Mouse (Mus musculus): ENCODE measurements around the gene Camta1. TPM values are rescaled to one million over a fixed set of nuclear protein-coding genes. Genes with fewer than 3 reads are reported as not detected.

Gene Camta1
- total RNA-seq, 2 experiments from 2014 or later = 51.1 to 60.0 TPM

DNA sequence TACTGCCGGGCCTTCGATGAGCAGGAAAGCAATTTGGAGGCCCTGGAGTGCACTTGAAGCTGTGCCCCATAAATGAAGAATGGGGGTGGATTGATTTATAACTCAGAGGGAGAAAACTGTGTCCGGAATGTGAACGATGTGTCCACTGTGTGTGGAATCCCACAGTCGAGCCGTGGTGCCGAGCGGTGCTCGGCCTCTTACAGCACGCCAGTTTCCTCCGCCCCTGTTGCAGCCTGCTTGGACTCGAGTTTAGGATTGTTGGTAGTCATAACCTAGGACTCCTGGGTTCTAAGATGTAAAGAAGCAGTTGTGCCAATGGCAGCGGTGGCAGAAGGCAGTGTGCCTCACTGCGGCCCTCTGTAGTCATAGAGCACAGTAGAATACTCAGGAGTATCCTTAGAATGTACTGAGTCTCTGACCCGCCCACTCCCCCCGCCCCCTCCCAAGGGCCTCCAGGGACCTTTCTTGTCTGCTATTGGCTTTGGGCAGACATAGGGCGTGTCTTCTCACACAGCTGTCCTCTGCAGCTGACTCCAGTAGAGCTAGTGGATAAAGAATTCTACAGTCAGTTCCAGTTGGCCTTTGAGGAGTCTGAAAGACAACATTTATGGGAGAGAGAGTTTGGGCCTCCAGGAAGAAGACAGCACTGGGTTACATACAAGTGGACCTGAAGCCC lies 457.0 kb downstream of the Camta1 start:
- no peak for DNase-seq (ENCODE audit: low spot score in 2 of 2)

DNA sequence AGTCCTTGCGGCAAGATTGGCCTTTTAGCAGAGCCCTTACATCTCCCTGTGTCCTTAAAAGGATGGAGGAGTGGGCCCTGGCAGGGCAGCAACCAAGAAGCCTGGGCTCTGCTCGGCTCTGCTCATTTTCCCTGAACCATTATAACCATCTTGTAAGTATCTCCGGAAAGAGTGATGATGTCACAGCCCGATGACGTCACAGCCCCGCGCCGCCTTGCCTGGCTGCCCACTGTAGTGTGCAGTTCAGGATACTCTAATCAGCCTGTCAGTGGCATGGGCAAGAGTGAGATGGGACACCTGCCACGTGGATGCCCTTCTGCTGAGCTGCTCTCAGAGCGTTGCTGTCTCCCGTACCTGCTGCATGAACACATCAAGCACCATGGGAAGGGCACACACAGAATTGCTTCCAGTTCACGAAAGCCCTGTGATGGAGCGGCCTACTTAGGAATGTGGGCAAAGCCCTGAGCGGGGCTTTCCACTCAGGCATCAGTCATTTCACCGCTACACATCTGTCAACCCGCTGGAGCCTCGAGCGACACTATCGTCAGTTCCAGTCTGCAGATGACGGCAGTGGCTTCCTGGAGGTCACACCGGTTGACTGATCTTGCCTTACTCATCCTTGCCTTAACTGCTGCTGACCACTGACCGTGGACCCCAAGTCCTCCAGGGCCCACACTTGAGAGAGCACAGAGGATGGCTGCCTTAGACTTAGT lies 459.8 kb downstream of the Camta1 start:
- DNase-seq (ENCODE audit: low spot score in 2 of 2) = no peak

DNA sequence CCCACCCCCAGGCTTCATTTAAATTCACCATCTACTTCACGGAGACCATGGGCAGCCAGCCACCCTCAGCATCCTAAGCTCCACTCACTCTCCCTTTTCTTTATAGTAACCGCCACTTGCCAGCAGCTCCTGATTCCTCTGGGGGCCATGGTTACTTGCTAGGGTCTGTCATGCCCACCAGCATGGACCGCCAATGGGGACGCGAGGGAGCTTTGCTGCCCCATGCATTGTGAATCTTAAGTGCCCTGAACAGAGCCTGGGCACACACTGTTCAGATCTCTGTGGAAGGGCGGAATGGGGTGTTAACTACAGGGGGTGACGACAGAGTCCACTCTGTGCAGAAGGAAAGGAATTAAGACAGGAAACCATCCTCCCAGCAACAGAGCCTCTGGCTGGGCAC lies 465.1 kb downstream of the Camta1 start:
- no peak for DNase-seq (ENCODE audit: low spot score in 2 of 2)

DNA sequence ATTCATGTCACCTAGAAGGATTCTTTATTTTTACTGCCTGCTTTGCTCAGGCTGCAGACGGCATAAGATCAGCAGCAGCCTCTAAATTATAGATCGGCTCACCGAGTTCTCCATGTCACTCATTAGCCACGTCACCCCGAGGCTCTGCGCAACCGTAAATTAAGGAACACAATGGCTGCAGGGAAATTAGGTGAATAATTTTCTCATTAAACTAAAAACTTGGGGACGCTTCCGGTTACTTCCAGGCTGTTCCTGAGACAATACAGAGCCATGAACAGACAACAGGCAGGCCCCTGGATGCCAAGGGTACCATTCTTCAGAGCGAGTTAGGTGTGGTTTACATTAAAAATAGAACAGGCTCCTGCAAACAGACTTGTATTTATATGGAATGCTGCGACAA lies 472.3 kb downstream of the Camta1 start:
- DNase-seq (ENCODE audit: low spot score in 2 of 2) = no peak

DNA sequence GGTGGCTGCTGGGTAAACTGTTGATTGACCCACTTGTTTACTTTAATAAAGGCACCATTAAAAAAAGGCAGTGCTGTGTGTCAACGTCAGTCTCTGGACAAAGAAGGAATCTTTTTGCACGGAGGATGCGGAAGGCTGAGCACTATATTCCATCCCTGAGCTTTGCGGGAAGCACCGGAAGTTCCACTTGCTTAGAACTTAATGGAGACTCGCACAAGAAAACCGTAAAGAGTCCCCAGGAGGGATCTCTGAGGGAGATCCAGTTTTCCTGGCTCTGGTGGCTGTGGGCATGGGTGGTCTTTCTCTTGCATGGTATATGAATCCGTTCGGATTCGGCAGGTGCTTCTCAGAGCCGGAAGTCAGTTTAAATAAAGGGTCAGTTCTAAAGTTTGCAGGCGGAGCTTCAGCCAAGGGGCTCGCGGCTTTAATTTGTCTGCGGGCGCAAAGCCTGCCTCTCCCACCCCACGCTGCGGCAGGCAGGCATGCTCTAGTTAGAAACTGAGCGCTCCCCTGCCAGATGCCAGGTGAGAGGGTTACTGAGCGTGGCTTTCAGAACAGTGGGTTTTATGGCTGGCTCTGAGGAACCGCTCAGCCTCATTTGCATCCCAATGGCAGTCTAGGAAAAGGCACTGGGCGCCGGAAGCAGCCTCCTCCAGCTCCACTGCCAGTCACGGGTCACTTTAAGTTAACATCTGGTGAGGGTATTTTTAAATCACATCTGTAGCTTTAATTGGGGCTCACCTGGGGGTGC lies 474.8 kb downstream of the Camta1 start:
- no peak for DNase-seq (ENCODE audit: low spot score in 2 of 2)

DNA sequence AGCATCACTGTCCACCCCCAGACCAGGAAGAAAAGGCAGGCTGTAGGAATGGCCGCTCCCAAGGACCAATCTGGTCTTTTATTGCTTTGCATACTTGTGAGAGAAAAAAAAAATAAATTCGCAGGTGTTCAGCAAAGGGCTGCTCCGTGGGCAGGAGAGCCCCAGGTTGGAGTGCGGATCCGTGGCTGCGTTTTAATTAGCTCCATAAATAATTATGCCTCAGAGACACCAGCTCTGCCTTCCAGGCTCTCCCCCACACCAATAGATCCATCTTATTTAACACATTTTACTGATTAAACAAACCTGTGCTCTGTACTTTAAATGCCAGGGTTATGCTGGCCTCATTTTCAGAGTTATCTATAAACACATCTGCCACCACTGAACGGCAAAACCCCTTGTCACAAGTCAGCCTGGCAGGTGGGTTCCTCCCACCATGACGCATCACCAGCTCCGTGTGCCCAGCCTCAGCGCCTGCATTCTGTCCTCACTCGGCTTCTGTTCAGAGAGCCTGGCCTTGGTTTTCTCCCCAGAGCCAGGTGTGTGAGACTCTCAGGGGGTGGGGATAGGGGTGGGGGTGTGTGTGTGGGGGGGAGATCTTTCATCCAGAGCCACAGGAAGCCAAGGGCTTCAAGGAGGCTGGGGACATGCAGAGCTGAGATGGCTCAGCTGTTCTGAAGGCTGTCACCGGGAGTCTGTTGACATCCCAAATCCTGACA lies 475.5 kb downstream of the Camta1 start:
- DNase-seq (ENCODE audit: low spot score in 2 of 2) = no peak

DNA sequence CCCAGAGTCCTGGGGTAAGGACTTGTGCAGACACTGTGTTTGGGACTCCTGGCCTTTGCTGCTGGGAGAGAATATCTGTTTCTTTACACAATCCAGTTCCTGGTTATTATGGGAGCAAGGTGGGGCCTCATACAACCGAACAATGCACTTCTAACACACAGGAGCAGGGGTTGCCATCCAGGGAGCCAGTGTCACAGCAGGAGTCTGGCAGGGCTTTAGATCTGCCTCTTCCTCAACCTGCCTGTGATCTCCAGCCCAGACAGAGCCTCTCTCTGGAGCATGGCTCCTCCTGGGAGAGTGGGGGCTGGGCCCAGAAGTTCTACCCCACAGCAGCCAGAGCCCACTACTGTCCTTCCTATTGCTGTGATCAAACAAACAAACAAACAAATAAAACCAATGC lies 483.9 kb downstream of the Camta1 start:
- no peak for DNase-seq (ENCODE audit: low spot score in 2 of 2)

DNA sequence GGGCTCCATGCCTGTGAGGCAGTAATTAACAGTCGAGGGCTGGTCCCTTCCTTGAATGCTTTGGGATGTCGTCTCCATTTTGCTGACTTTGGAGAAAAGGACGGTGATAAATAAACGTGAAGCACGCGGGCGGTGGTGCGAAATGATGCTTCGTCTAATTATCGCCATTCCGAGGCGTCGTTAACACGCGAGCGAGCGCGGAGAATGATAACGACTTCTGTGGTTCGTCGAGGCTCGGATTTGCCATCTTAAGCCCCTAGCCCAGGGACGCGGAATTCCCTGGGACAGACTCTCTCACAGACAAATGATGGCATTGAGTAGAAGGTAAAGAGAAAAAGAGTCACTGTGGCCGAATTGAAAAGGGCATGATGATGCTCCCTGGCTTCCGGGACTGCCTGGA lies 485.4 kb downstream of the Camta1 start:
- no peak for DNase-seq (ENCODE audit: low spot score in 2 of 2)

DNA sequence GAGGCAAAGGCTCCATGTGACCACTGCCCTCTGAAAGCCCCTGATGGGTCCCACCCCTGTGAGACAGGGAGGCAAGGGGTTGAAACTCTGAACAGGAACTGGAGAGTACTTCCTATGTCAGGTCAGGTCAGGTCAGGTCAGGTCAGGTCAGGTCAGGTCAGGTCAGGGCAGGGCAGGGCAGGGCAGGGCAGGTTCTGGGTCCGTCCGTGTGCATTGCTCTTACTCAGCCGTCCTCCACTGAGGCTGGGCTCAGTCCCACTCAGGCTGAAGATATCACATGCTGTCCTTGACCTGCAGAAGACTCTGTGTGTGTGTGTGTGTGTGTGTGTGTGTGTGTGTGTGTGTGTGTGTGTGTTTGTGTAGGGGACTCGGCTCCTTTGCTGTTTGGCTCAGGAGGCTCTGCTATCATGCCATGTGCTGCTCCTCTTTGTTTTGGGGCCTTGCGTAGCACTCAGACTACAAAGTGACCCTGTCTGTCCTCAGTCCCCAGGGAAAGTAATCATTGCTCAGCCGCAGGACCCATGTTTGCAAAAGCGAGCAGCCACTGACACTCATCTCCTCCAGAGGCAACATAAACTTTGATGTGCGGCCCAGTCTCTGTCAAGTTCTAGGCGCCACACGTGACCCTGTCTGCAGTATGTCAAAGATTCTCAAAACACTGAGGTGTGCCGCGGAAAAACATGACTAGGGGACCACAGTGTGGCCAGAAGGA lies 488.7 kb downstream of the Camta1 start:
- DNase-seq (ENCODE audit: low spot score in 2 of 2) = no peak

DNA sequence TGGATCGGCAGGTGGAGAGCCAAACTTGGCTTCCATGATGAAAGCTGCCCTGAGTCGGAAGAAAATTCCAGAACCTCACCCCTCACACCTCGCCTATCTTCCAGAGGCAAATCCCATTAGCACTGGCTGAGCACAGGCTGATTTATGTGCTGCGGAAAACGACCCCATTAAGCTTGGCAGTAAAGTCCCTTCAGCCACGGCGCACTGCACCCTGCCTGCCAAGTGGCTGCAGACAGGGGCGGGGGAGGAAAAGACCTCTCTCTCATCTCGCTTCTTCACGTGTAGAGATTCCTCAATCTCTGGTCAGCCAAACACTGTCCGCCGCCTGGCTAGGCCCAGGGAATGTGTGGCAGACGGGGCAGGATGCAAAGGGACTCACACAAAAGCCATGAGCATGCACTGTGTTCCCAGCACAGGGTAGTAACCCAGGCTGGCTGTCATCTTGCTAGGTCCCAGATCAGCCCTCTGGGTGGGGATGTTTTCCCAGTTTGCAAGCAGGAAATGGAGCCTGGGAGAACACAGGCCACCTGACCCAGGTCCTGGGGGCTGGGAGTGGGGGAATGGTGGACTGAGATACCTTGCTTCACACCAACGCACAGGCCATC lies 494.6 kb downstream of the Camta1 start:
- DNase-seq (ENCODE audit: low spot score in 2 of 2) = no peak

DNA sequence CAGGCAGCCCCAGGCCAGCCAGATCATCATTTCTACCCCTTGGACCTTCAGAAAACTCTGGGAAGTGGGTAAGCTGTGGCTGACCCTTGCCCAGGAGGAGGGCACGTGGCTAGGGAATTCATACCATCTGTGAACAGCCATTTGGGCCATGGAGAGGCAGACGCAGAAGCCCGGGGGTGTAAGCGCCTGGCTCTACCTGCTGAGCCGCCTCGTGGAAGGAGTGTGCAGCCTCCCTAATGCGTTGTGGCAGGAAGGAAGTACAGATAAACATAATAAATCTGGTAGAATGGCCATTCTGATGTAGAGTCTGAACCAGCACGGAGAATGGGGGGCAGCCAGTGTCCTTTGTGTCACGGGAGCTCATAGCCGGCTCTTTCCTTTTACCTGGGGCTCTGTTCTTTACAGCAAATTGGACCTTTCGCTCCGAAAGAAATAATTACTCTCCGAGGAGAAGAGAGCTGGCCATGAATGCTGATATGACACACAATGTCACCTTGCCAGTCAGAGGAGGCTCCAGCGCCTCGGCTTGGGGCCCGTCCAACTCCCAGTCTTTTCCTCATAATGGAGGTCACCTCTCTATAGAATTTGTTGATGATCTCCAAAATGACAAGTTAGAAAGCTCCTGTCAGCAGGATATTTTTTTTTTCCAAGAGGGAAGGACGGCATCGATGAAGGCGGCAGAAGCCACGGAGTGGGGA lies 500.6 kb downstream of the Camta1 start:
- no peak for DNase-seq (ENCODE audit: low spot score in 2 of 2)

DNA sequence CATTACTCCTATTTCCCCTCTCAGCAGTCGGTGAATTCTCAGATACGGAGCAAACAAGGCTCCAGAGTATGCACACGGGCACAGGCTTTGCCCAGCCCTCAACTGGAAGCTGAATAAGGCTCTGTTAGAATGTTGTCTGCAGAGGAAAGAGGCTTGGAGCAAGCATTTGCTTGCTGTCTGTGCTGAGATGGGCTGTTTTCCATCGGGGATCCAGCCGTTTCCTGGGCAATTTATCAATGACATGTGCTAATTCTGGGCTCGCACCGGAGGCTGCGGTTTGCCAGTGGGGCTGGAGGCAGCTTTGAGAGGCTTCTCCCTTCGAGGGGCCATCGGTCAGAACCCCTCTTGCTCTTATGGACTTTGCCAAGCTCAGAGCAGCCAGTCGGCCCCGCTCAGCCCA lies 506.2 kb downstream of the Camta1 start:
- no peak for DNase-seq (ENCODE audit: low spot score in 2 of 2)

DNA sequence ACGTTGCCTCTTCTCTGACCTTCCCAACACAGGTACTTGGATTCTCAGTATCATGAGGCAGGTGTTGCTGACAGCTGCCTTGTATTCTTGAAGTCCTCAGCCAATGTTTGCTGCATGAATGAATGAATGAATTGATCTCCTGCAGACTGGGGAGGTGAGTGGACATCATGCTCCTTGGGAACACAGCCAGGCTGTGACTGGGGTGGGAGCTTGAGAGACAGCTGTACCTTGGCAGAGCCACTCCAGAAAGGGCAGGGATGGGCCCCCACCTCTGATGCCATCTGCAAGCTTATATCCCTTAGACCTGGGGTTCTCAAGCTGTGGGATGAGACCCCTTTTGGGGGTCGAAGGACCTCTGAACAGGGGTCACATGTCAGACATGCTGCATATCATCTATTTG lies 508.9 kb downstream of the Camta1 start:
- DNase-seq (ENCODE audit: low spot score in 2 of 2) = no peak

DNA sequence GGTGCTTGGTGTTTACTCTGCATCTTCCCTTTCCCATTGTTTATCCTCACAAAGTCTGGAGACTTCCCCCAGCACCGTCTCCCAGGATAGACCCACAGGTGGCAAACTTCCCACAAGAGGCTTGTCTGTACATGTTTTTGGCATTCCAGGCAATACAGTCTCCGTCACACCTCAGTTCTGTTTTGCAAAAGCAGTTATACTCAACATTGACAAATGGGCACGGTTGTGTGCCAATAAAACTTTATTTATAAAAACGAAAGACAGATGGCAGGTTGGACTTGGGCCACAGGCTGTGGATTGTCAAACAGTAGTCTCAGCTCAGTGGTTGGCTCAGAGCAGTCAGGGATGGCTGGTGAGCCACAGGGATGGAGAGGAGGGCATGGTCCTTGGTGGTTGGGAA lies 509.4 kb downstream of the Camta1 start:
- no peak for DNase-seq (ENCODE audit: low spot score in 2 of 2)

DNA sequence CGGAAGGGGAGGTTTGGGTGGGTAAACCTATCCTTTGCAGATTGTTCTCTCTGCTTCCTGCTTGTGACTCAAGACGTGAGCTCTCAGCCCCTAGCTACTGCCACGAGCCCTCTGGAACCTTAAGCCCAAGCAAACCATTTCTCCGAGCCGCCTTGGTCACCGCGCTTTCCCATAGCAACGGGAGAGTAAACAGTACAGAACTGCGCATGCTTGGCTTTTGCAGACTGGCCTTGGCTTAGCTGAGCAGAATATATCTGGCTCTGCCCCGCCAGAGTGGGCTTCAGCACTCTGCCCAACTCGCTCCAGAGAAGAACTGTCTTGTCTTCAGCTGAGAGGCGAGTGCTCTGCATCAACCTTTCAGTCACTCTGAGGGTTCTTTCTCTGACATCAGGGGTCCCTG lies 509.9 kb downstream of the Camta1 start:
- peak in 1 of 2 experiments; percentile 23 for DNase-seq (ENCODE audit: low spot score in 2 of 2)

DNA sequence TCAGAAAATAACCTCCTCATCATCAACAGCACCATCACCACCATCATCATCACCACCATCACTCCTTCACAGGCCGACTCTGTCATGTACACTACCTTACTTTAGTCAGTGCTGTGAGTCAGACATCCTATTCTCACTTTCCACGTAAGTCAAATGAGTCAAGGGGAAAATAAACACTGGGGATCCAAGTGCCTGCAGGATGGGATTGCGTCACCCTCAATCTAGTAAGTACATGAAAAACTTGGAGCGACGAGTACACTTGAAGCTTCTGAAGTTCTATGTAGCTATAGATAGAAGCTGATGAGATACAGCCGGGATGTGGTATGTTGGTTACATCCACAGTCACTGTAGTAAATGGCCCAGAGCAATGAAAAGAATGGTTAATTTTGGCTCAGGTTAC lies 514.1 kb downstream of the Camta1 start:
- DNase-seq (ENCODE audit: low spot score in 2 of 2) = no peak

DNA sequence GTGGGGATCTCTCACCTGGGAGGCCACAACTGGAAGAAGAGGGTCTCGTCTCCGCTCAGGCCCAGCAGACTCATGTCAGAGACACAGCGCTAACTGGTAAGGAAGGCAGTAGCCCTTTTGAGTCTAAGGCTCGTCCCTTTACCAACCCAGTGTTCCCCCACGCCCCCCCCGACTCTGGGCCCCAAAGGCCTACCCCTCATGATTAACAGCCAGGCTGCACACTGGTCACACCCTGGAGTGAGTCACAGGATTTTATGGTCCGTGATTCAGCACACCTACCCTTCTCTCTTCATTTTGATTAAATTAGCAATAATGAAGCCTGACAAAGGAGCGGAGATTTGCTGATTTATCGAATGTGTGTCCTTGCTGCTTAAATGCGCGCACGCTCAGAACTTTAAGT lies 515.0 kb downstream of the Camta1 start:
- no peak for DNase-seq (ENCODE audit: low spot score in 2 of 2)

DNA sequence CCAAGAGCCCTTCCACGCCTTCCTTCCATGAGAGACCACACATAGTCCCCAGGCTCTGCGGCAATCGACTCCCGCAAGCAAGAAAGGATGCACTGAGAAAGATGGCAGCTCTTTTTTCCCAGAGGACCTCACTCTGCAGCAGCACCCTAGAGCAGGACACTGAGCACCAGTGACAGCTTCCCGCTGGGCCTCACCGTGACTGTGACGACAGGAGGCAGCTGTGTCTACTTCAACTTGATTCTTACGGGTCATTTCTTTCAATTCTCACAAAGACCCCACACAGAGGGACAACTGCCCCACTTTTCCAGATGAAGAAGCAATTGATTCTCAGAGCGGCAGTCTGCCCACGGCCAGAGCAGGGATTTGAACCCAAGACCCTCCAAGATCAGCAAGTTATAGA lies 516.9 kb downstream of the Camta1 start:
- no peak for DNase-seq (ENCODE audit: low spot score in 2 of 2)

DNA sequence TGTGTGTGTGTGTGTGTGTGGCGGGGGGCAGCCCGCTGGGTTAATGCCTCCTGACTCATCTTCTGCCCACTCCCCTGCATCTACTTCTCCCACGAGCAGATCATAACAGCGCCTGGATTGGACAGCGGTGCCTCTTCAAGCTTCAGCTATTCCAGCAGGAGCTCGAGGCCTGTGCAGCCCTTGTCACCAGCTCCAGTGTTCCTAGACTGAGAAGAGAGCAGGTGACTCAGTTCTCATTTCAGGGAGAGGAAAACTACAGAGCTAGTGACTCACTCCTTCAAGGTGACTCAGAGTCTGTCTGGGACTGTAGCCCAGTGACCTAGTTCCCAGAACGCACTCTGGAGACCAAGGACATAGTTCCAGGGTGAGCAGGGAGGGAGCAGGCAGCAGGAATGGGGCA lies 522.3 kb downstream of the Camta1 start:
- DNase-seq (ENCODE audit: low spot score in 2 of 2) = peak in 1 of 2 experiments; percentile 36

DNA sequence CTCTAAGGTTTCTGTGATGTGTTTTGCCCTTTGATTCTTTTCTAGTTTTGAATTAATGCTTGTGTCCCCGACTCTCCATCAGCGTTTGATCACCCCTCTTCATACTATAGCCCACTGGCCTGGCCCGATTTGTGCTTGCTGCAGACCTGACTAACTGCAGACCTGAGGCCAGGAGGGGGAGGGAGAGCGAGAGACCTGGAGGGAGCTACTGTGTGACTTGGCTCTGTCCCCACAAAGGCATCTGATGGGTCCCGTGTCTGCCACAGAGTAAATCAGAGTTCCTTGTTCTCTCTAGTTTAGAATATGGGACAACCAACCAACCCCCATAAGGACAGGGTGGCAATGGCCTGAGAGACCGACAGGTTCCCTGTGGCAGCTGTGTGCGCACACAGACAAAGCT lies 522.7 kb downstream of the Camta1 start:
- no peak for DNase-seq (ENCODE audit: low spot score in 2 of 2)
